Mouse (Mus musculus) NIH3T3 (cell line): ENCODE results near the gene Dctn2.

Source experiments
- DNase-seq: peaks from one replicate; pipeline ENCODE4 v3.0.0-alpha.2; 2012; ENCODE audit warnings: low read depth

Gene Dctn2

GRCm38 (mm10) chr10:127266112-127267091 is at the start of gene Dctn2:
Gene Dctn2, plus strand, starts transcription at chr10:127266368.
- peak; percentile 96 for DNase-seq

DNA sequence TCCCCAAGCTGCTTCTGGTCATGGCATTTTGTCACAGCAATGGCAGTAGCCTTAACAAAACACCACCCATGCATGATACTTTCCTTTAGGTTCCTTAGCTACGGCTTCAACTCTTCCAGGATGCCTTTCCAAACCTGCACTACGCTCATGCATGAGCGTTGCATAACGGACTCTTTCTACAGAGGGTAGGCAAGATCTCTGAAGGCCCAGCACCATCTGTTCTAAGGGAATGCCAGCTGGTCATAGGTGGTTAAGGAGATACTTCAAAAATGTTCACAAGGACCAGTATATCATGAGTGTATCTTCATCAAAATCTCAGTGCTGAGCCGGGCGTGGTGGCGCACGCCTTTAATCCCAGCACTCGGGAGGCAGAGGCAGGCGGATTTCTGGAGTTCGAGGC is 49.7 kb upstream of the Dctn2 start:
- DNase-seq = no peak

DNA sequence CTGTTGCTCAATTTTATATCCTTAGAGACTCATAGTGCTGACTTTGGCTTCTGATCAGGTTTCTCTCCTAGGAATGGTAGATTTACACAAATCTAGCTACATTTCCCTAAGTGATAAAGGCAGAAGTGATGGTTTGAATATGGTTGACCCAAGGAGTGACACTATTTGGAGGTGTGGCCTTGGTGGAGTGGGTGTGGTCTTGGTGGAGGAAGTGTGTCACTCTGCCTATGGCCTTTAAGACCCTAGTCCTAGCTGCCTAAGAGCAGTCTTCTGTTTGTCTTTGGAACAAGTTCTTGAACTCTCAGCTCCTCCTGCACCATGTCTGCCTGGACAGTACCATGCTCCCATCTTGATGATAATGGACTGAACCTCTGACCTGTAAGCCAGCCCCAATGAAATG is 49.0 kb upstream of the Dctn2 start:
- DNase-seq = no peak

DNA sequence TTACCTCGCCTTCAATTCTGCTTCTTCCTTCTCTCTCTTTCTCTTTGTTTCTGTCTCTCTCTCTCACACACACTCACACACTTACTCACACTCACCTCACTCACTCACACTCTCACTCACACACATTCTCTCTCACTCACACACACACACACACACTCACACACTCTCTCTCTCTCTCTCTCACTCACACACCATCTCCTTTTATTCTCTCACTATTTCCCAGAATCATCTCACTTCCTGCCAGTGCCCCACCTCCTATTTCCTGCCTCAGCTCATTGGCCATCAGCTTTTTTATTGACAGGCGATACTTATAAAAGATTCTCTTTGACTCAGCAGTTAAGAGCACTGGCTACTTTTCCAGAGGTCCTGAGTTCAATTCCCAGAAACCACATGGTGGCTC is 47.8 kb upstream of the Dctn2 start:
- DNase-seq = no peak

DNA sequence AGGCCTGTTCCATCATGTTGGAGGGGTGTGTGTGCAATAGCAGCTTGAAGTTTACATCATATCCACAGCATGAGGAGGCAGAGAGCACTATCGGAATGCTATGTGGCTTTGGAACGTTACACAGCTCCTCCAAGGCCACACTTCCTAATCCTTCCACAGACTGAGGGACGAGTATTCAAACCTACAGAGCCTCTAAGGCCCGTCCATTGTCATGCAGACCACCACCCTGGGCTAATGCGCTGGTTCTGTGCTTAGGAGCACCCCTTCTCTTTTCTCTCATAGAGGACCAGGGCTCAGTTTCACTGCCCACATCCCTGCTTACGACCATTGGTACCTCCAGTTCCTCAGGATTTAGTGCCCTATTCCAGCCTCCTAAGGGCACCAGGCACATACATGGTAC is 41.0 kb upstream of the Dctn2 start:
- no peak for DNase-seq

- DNase-seq = no peak
Observed at GRCm38 (mm10) chr10:127225732-127226131, 40.4 kb upstream of the Dctn2 start.

DNA sequence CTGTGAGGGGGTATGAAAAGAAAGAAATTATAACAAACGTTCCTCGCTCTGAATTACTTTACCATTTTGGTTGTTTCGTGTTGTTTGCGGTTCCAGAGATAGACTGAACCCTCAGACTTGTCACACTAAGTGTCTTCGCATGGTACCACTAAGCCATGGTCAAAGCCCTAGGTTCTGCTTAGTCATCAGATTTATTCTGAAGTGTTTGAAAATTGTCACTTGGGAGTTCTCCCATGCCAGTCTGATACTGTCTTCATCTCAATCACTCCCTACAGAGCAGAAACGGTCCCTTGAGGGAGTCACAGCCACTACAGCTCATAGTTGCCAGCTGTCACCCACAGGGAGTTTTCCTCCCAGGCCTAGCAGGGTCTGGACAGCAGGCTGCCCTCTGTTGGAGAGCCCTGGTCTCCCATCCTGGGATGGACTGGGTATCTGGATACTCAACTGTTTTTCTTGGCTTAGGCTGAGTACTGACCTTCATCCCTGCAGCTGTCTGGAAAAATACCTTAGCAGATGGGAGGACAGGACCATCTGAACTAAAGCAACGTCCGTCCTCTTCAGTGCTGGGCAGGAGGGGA is 39.8 kb upstream of the Dctn2 start:
- peak; percentile 67 for DNase-seq

GRCm38 (mm10) chr10:127227163-127227562 is 39.0 kb upstream of the Dctn2 start:
- no peak for DNase-seq

DNA sequence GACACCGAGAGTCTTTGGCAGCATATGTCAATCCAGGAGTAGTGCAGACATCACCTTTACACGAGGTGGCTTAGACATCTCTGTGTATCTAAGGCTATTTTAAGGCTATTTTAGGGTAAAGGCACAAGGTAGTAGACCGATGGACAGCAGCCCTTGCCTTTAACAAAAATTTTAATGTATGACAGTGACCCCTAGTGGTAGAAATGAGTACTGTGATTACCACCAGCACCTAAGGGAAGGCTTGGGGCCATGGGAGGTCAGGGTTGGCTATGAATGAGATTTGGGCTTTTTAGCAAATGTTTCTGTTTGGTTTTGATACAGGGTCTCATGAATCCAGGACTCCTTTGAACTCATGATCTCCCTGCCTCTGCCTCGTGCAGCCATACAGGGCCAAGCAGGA is 37.3 kb upstream of the Dctn2 start:
- peak; percentile 90 for DNase-seq

DNA sequence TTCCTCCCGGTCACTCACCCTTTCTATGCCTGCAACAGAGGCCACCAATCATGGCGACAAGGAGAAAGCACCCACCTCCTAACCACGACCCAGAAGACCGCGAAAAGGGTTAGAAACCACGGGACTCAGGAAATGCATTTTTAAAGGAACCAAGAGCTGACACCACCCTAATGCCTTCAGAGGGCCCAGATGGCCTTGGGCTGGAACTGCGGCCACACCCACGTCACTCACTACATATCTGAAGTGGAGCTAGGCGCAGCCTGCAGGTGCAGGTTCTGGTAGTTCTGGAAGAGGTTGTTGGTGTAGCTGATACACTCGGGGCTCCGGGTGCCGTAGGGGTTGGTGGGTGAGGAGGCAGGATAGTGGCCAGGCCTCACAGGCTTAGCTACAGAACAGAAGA is 35.5 kb upstream of the Dctn2 start:
- DNase-seq = no peak

- no peak for DNase-seq
Observed at GRCm38 (mm10) chr10:127231741-127232140, 34.4 kb upstream of the Dctn2 start.

DNA sequence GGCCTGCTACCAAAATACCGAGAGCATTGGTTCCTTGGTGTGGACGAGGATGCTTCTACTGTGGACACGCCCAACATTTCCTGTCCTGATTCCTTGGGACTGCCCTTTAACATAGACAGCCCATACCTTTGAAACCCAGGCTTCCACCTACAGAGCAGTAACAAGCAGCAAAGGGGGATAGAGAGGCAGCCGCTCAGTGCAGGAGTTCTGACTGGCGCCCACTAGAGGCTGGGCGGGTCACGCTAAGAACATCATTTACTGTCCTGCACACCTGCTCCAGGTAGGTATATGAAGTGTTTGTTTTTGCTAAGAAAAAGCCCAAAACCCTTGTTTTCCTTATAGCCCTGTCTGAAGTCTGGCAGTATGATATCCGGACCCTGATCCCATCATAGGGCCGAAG is 33.0 kb upstream of the Dctn2 start:
- DNase-seq = no peak

DNA sequence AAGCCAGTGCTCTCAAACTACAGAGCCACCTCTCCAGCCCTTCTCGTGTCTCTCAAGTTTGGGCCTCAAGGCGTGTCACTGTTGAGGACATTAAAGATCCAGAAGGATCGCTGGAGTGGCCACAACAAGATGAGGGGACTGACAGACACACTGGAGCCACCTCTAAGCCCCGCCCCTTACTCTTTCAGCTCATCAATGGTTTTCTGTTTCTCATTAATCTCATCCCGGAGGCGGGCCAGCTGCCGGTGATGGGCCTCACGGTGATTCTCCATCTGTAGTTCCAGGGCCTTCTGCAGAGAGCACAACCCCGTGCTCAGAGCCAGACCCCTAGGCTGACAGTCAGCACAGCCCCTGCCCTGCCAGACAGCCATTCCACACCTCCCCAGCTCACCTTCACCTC is 29.6 kb upstream of the Dctn2 start:
- no peak for DNase-seq

DNA sequence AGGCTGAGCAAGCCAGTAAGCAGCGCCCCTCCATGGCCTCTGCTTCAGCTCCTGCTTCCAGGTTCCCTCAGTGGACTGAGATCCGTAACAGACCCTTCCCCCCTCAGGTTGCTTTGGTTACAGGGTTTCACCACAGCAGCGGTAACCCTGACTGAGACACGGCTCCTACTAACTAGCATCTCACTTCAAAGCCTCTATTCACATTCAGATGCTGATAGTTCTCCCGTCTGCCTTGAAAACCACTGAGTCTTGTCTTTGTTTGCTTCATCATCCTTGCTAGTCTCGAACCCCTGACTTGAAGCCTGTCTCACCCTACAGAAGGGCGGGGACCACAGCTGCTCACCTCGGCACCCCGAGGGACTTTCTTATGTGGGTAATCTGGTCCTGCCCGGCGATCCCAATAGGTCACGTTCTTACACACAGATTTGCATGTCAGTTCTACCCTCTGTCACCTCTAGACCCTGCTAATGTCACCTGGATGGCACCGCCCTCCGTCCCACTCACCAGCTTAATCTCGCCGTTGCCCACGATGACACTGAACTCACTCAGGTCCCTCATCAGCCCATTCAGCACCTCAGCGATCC is 27.8 kb upstream of the Dctn2 start:
- no peak for DNase-seq

DNA sequence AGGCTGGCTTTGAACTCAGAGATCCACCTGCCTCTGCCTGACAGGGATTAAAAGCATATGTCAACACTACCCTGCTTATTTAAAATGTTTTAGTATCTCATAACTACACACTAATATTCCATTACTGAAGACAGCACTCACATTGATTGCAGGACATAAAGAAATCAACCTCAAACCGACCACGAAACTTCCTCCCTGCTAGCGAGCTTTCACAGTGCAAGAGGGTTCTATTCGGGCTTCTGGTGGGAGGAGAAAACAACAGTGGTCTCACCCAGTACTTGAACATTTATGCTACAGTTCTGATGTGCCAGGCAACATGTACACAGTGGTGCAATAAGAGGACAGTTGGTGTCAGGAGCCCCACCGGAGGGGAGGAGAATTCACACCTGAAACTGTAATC is 15.4 kb upstream of the Dctn2 start:
- DNase-seq = no peak

GRCm38 (mm10) chr10:127255625-127256345 is 10.4 kb upstream of the Dctn2 start:
- peak; percentile 91 for DNase-seq

GRCm38 (mm10) chr10:127257790-127258189 is 8.4 kb upstream of the Dctn2 start:
- no peak for DNase-seq

- DNase-seq = no peak
Observed at GRCm38 (mm10) chr10:127258489-127258888, 7.7 kb upstream of the Dctn2 start.

DNA sequence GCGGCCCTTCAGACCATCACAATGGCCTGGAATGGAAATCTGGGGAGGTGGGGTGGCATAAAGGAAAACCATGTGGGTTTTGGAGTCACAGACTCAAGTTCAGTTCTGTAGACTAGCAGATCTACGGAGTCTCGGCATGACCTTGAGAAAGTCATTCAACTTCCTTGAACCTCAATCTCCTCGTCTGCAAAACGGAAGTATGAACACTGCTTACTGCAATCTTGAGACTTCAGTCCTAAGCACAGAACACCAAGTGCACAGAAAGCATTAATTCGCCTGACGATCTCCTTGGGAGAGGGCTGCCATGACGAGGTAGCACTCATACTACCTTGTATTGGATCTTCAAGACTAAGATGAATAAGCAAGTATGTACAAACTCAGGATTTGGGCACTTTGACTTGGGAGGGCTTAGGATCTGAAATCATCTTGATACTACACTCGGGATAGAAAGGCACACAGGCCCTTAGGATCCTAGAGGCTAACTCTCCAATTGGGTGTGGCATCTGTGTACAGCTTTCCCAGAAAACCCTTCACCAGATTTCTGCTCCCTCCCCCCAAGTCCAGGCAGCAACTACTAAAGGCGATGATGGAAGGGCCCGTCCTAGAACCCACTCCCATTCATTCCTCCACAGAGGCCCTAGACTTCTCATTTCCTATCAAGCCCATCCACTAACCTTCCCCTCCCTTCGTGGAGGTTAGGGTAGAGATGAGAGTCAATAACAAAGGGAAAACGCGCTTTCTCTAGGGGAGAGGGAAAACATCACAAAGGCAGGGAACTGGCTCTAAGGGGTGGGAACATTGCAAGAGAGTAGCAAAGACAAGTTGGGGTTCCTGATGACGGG is 4.2 kb upstream of the Dctn2 start:
- no peak for DNase-seq

GRCm38 (mm10) chr10:127262548-127263398 is 3.4 kb upstream of the Dctn2 start, which contains the start of gene Kif5a:
Gene Kif5a, minus strand, starts transcription at chr10:127263348.
- no peak for DNase-seq

GRCm38 (mm10) chr10:127263631-127264030 is 2.5 kb upstream of the Dctn2 start:
- DNase-seq = no peak
